Mouse (Mus musculus) hindbrain, embryonic 15.5 days (tissue): Measurements from ENCODE around the gene Ccnb2. TPM values are rescaled to one million over a fixed set of nuclear protein-coding genes. Genes with fewer than 3 reads are reported as not detected.
A peak's percentile ranks its signal among the peaks of the same experiment; 100 is the strongest.

Source experiments
- ATAC-seq: fragments of 200-750 bp; cut with Nextera tagmentation; 2 replicates; pipeline ENCODE4 v1.8.0; 2017; ENCODE audit warnings: low read depth, moderate number of reproducible peaks, moderate TSS enrichment; ENCODE audit not compliant: low FRiP score
- H3K27ac ChIP-seq: fragments of 300-500 bp; sonication (generic); replicated peaks from 2 replicates; pipeline ENCODE4 v1.5.1; 2015; ENCODE audit warnings: mild to moderate bottlenecking, inconsistent platforms
- H3K27me3 ChIP-seq: fragments of 300-500 bp; sonication (generic); 2 replicates; pipeline ENCODE4 v1.6.1; 2015; ENCODE audit warnings: control low read depth, inconsistent platforms
- H3K36me3 ChIP-seq: fragments of 300-500 bp; sonication (generic); 2 replicates; pipeline ENCODE4 v1.6.1; 2015; ENCODE audit warnings: control low read depth, inconsistent platforms
- H3K4me1 ChIP-seq: fragments of 300-500 bp; sonication (generic); replicated peaks from 2 replicates; pipeline ENCODE4 v1.6.1; 2015; ENCODE audit warnings: control low read depth, inconsistent platforms
- H3K4me2 ChIP-seq: fragments of 300-500 bp; sonication (generic); 2 replicates; pipeline ENCODE4 v1.6.1; 2015; ENCODE audit warnings: moderate library complexity, mild to moderate bottlenecking, inconsistent platforms
- H3K4me3 ChIP-seq: fragments of 300-500 bp; sonication (generic); 2 replicates; pipeline ENCODE4 v1.5.1; 2015; ENCODE audit warnings: mild to moderate bottlenecking, inconsistent platforms
- H3K9ac ChIP-seq: fragments of 300-500 bp; sonication (generic); 2 replicates; pipeline ENCODE4 v1.6.1; 2015; ENCODE audit warnings: inconsistent platforms
- H3K9me3 ChIP-seq: fragments of 300-500 bp; sonication (generic); 2 replicates; pipeline ENCODE4 v1.6.1; 2016; ENCODE audit warnings: control low read depth, inconsistent platforms
- WGBS: fragments of 180-500 bp; shearing (Covaris S2); methylation state at CpG from one replicate; pipeline ENCODE4 v1.1.7; 2015; 5-methylcytosine and 5-hydroxymethylcytosine counted together
- polyA plus RNA-seq: library from polyadenylated mRNA; unstranded; fragments of >200 nt; fragmentation: Nextera tagmentation; extraction: Ambion mirVana; gene quantifications from 2 replicates; pipeline ENCODE4 v1.2.1, GENCODE M21; 2015

The Ccnb2 gene
- polyA plus RNA-seq, 1 experiment from 2014 or later = 30.7 TPM

DNA sequence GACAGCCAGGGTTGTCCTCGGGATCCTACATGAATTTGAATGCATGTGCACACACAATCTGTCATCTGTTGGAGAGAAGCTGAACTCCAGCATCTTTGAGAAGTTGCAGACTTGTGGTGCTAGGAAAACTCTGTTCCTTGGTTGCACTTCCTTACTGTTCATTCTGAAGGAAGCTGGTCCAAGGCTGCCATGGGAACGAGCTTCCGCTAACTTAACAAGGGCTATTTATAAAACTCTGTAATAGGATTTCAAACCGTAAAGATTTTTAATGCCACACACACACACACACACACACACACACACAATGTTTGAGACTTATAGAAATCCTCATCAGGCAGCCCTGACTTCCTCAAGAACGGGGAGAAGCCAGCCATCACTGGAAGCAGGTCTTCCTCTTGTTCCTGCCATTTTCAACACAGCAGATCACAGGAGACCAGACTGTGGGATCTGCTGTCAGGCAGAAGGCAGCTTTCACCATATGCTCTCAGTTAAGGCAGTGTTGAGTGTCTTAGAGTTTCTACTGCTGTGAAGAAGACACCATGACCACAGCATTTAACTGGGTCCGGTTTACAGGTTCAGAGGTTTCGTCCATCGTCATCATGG is 19.3 kb downstream of the Ccnb2 start:
- no peaks in the 10 kb centered on the region for H3K27me3 ChIP-seq
- 88% methylated on average over 8 of the region's 8 CpGs for WGBS
- ATAC-seq = no peak
- no peak overlapping the region for H3K9ac ChIP-seq
- H3K4me3 ChIP-seq = no peak overlapping the region
- H3K9me3 ChIP-seq = no peaks in the 10 kb centered on the region
- H3K4me2 ChIP-seq = no peak overlapping the region
- H3K27ac ChIP-seq = no peak overlapping the region
- no peaks in the 10 kb centered on the region for H3K4me1 ChIP-seq
- peaks cover 2% of the 10 kb centered on the region; the same call in 1 of the 2 replicates for H3K36me3 ChIP-seq

DNA sequence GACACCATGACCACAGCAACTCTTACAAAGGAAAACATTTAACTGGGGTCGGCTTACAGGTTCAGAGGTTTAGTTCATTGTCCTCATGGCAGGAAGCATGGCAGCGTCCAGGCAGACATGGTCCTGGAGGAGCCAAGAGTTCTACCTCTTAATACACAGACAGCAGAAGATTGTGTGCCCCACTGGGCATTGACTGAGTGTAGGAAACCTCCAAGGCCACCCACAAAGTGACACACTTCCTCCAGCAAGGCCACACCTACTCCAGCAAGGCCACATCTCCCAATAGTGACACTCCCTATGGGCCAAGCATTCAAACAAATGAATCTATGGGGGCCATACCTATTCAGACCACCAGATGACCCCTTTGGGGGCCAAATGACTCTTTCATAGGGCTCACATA is 25.3 kb downstream of the Ccnb2 start:
- no peak for ATAC-seq
- H3K9me3 ChIP-seq = no peaks in the 10 kb centered on the region

DNA sequence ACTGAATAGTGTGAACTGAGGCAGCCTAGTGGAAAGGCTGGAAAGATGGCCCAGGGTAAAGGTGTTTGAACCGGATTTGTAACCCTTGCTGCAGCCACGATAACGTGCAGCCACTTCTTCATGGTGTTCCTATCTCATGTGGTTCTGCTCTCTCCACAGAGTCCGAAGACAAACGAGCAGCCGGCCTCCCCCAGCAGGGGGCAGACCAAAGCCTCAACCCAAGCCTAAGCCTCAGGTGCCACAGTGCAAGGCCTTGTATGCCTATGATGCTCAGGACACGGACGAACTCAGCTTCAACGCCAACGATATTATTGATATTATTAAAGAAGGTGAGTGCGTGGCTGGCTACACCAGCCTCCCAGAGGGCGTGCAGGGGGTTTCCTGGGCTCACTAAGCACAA is 25.7 kb downstream of the Ccnb2 start:
- Histone ChIP-seq H3K4me1 (peaks cover 5% of the 10 kb centered on the region; the same call in 1 of the 2 replicates), H3K4me2 (no peak overlapping the region), H3K36me3 (no peaks in the 10 kb centered on the region), H3K9me3 (no peaks in the 10 kb centered on the region), H3K27me3 (no peaks in the 10 kb centered on the region), H3K9ac (no peak overlapping the region), H3K27ac (no peak overlapping the region), H3K4me3 (no peak overlapping the region)
- 86% methylated on average over 12 of the region's 12 CpGs for WGBS
- ATAC-seq = no peak

More for the DNA sequence above, 25.3 kb downstream of the Ccnb2 start:
- Histone ChIP-seq H3K27ac (no peak overlapping the region), H3K4me3 (no peak overlapping the region), H3K9ac (no peak overlapping the region), H3K36me3 (no peaks in the 10 kb centered on the region), H3K4me2 (no peak overlapping the region), H3K27me3 (no peaks in the 10 kb centered on the region), H3K4me1 (peaks cover 5% of the 10 kb centered on the region; the same call in 1 of the 2 replicates)
- WGBS = 85% methylated on average over 2 of the region's 2 CpGs

DNA sequence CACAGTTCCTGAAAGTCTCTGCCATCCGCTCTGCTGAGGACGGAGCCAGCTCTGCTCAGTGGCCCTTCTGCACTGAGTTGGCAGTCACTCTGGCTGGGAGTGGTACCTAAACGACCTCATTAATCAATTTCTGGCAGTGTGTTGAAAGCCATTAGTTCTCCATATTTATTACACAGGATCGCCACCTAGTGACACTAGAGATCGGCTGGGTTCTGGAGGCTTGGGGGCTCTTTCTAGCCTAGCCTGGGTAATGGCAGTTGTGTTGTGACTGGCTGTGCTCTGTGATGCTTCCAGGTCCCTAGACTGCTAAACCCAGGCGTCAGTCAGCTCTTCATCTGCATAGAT is 28.8 kb downstream of the Ccnb2 start:
- ATAC-seq = peak; percentile 88
- Histone ChIP-seq H3K9me3 (no peaks in the 10 kb centered on the region), H3K9ac (no peak overlapping the region), H3K27ac (no peak overlapping the region), H3K27me3 (no peaks in the 10 kb centered on the region), H3K4me1 (peaks cover 5% of the 10 kb centered on the region; the same call in 1 of the 2 replicates), H3K36me3 (no peaks in the 10 kb centered on the region), H3K4me3 (no peak overlapping the region), H3K4me2 (no peak overlapping the region; the same call in 1 of the 2 replicates)
- 17% methylated on average over 6 of the region's 6 CpGs for WGBS

DNA sequence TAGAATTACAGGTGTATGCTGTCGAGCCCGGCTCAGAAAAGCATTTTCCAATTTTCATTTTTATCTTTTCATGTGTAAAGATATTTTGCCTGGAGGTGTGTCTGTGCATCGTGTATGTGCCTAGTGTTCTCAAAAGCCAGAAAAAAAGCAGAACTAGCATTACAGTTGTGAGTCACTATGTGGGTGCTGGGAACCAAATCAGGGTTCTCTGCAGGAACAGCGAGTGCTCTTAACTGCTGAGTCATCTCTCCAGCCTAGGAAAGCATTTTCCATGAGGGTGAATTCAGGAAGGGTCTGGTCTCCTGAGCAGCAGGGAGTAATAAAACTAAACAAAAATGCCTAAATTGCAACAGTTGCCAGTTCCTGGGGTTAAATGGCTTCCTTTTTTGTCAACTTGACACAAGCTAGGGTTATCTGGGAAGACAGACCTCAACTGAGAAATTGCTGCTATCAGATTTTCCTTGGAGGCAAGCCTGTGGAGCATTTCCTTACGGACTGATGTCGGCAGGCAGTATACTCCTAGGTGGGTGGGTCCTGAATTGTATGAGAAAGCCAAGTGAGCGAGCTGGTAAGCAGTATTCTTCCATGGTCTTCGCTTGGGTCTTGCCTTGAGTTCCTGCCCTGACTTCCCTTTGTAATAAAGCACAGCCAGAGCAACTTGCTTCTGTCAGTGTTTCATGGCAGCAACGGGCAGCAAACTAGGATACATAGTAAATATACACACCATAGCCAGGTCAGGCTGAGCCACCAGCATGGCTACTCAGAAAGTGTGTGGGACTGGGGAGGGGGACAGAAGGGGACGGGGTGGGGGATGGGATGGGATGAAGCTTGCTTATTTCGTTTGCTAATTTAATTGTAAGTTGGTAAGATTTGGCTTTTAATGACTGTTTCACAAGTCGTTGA is 29.4 kb downstream of the Ccnb2 start:
- no peaks in the 10 kb centered on the region for H3K36me3 ChIP-seq
- H3K9me3 ChIP-seq = no peaks in the 10 kb centered on the region
- H3K27ac ChIP-seq = no peak overlapping the region
- no peaks in the 10 kb centered on the region for H3K27me3 ChIP-seq
- H3K4me3 ChIP-seq = no peak overlapping the region
- H3K9ac ChIP-seq = no peak overlapping the region
- no peak overlapping the region; the same call in 1 of the 2 replicates for H3K4me2 ChIP-seq
- ATAC-seq = peak; percentile 68
- WGBS = 80% methylated on average over 12 of the region's 12 CpGs
- H3K4me1 ChIP-seq = peaks cover 5% of the 10 kb centered on the region; the same call in 1 of the 2 replicates

DNA sequence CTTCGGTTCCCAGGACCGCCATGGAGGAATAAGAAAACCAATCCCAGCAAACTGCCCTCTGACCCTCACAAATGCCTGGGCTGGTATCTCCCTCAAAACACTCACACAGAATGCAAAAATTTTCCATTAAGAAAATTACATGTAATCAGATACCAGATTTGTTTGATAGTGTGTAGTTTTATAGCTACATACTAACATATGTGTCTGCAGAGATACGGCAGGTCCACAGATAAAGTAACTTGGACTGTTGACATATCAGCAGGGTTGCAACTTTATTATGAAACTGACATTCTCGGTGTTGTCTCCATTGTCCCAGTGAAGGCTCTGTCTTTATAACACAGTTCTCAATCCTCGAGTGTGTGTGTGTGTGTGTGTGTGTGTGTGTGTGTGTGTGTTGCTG is 30.3 kb downstream of the Ccnb2 start:
- Histone ChIP-seq H3K36me3 (no peaks in the 10 kb centered on the region), H3K9me3 (no peaks in the 10 kb centered on the region), H3K4me3 (no peak overlapping the region), H3K4me1 (peaks cover 5% of the 10 kb centered on the region; the same call in 1 of the 2 replicates), H3K9ac (no peak overlapping the region), H3K27ac (no peak overlapping the region), H3K4me2 (no peak overlapping the region), H3K27me3 (no peaks in the 10 kb centered on the region)
- 92% methylated on average over 5 of the region's 5 CpGs for WGBS
- no peak for ATAC-seq

DNA sequence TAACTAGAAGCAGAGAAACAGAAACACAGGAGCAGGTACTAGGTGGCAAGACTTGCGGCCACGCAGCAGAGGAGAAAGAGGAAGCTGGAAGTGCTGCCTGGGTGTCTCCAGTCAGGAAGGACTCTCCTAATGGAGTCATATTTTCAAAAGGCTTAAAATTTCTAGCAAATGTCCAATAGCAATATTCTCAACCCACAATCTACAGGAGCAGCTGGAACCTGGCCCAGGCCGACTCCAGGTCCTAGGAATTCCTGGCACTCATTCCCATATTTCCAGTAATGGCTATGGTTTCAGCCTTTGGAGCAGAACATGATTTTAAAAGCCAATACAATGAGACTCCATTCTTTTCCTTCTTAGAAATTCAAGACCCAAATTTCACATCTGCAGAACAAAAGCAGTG is 31.8 kb downstream of the Ccnb2 start:
- 91% methylated on average over 3 of the region's 3 CpGs for whole genome bisulfite sequencing
- H3K4me3 ChIP-seq = no peak overlapping the region
- peaks cover 5% of the 10 kb centered on the region; the same call in 1 of the 2 replicates for H3K4me1 ChIP-seq
- no peak overlapping the region for H3K9ac ChIP-seq
- no peaks in the 10 kb centered on the region for H3K36me3 ChIP-seq
- H3K27me3 ChIP-seq = no peaks in the 10 kb centered on the region
- H3K9me3 ChIP-seq = no peaks in the 10 kb centered on the region
- ATAC-seq = no peak
- no peak overlapping the region for H3K27ac ChIP-seq
- no peak overlapping the region for H3K4me2 ChIP-seq

DNA sequence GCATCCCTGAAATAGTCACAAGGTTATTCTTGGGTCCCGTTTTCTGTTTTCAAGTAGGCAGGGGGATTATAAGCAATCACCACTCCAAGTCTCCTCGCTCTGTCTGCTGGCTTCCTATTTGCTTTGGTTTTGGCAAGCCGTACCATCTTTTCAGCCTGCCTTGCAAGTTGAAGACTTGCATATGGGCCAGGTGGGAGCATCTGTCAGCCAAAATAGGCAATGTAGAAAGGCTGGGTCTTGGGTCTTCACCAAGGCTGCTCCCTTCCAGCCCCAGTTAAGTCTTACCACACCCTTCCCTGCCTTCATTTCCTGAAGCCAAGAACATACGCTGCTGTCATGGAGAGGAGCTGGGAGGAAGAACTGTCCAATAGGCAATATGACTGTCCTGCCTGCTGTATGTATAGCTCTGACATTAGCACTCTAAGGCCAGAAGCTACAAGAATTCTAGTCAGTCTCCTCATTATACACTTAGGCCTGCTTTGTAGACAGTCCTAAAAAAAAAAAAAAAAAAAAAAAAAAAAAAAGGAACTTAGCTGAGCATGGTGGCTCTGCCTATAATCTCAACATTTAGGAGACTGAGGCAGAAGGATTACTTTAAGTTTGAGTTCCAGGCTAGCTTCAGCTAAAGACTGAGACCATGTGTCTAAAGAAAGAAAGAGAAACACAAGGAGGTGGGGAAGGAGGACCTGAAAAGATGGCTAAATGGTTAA is 33.8 kb downstream of the Ccnb2 start:
- no peaks in the 10 kb centered on the region for H3K27me3 ChIP-seq
- no peak overlapping the region for H3K4me2 ChIP-seq
- H3K27ac ChIP-seq = no peak overlapping the region
- 93% methylated on average over 4 of the region's 4 CpGs for WGBS
- H3K9ac ChIP-seq = no peak overlapping the region
- H3K4me1 ChIP-seq = peaks cover 5% of the 10 kb centered on the region; the same call in 1 of the 2 replicates
- no peak for ATAC-seq
- H3K9me3 ChIP-seq = no peaks in the 10 kb centered on the region
- H3K4me3 ChIP-seq = no peak overlapping the region
- H3K36me3 ChIP-seq = no peaks in the 10 kb centered on the region

DNA sequence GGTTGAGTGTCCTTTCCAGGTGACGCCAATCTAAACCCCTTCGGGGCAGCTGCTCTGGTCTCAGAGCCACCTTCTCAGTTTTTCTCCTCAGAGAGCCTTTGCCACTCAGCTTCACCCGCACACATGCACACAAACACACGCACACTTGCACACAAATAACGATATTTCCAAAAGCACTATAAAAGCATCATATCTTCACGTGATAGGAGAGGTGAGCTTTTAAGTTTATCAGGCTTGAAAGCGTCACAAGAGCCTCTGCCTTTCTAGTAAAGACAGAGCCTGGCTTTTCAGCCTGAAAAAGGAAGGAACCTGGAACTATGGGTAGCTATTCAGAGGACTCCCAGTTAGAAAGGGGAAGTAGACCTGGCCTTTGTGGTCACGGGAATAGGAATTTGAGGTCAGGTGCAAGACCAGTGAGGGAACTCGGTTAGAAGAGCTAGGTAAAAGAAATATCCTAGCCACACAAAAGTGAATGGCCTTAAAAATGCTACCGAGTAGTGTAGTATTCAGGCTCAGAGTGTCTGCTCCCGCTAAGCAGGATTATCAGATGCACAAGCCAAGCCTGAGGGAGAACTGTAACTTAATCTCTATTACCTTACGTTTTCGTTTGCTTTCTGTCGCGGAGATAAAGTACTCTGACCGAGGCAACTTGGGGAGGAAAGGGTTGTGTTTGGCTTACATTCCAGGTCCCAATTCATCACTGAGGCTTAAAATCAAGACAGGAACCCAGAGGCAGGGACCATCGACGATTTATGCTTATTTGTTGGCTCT is 36.2 kb downstream of the Ccnb2 start:
- Histone ChIP-seq H3K27me3 (no peaks in the 10 kb centered on the region), H3K27ac (no peak overlapping the region), H3K9ac (no peak overlapping the region), H3K9me3 (no peaks in the 10 kb centered on the region), H3K4me2 (no peak overlapping the region), H3K36me3 (no peaks in the 10 kb centered on the region), H3K4me1 (no peaks in the 10 kb centered on the region), H3K4me3 (no peak overlapping the region)
- no peak for ATAC-seq
- 90% methylated on average over 18 of the region's 18 CpGs for WGBS

DNA sequence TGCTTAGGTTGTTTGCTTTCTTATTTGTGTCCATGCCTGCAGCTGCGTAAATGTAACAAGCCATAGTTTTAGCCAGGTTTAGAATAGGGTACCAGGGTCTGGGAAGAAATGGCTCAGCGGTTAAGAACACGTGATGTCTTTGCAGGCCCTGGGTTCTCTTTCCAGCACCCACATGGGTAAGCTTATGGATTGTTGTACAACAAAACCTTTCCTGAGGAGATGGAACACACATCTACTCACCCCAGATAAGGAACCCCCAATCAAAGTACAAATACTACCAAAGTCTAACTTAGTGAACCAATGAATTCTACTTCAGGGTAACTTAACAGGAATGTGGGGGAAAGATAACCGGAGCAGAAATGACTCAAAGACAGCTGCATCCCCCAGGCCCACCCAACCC is 36.9 kb downstream of the Ccnb2 start:
- 97% methylated on average over 4 of the region's 4 CpGs for WGBS

DNA sequence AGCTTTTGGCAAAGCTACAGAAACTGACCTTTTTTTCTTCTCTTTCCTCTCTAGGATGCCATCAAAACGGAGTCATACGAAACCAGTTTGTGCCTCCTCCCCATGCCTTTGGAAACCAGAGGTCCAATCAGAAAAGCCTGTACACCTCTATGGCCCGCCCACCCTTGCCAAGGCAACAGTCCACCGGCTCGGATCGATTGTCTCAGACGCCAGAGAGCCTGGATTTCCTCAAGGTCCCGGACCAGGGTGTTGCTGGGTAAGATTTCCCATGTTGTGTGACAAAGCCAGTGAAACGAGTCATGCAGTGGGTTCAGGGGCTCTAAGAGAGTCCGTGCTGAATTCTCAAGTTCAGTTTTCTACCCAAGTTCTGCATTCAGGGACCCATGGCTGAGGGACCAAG is 37.6 kb downstream of the Ccnb2 start:
- Histone ChIP-seq H3K27me3 (no peaks in the 10 kb centered on the region), H3K4me3 (no peak overlapping the region), H3K9me3 (no peaks in the 10 kb centered on the region), H3K9ac (no peak overlapping the region), H3K36me3 (no peaks in the 10 kb centered on the region), H3K27ac (no peak overlapping the region), H3K4me1 (no peaks in the 10 kb centered on the region), H3K4me2 (no peak overlapping the region)
- ATAC-seq = no peak
- 74% methylated on average over 10 of the region's 10 CpGs for WGBS

More for the DNA sequence above, 36.9 kb downstream of the Ccnb2 start:
- no peaks in the 10 kb centered on the region for H3K9me3 ChIP-seq
- H3K36me3 ChIP-seq = no peaks in the 10 kb centered on the region
- no peaks in the 10 kb centered on the region for H3K4me1 ChIP-seq
- no peaks in the 10 kb centered on the region for H3K27me3 ChIP-seq
- H3K4me2 ChIP-seq = no peak overlapping the region
- no peak overlapping the region for H3K4me3 ChIP-seq
- ATAC-seq = no peak
- H3K27ac ChIP-seq = no peak overlapping the region
- no peak overlapping the region for H3K9ac ChIP-seq
